Mouse (Mus musculus) G1E-ER4 (cell line): ENCODE results near the gene Gpm6a. TPM values are rescaled to one million over a fixed set of nuclear protein-coding genes. Genes with fewer than 3 reads are reported as not detected.

Source experiments
- GATA1 ChIP-seq: IDR thresholded peaks from one replicate; pipeline ENCODE4 v1.8.0; 2012; ENCODE audit warnings: low read length, inconsistent platforms
- polyA plus RNA-seq: library from polyadenylated mRNA; stranded (reverse); fragments of >175 nt; gene quantifications from 2 replicates; pipeline ENCODE4 v1.2.3, GENCODE M21; 2012

Gene Gpm6a
- polyA plus RNA-seq, 1 experiment = not detected

- no peak for TF ChIP-seq GATA1
These were observed 147.6 kb downstream of the Gpm6a start for GRCm38 (mm10) chr8:55102195-55102594.

- no peak for TF ChIP-seq GATA1
These were observed 148.4 kb downstream of the Gpm6a start for GRCm38 (mm10) chr8:55103065-55103464.

- no peak for TF ChIP-seq GATA1
These were observed 149.3 kb downstream of the Gpm6a start for GRCm38 (mm10) chr8:55103891-55104481.

Other genes with a start within 250 kb of the Gpm6a start
- not detected in 2 replicates for gene Wdr17, start 67.7 kb upstream of the Gpm6a start, polyA plus RNA-seq